Mouse (Mus musculus) myocyte (in vitro differentiated cells): ENCODE data around the gene Pold1.

Experiments used
- CEBPB ChIP-seq: IDR thresholded peaks from 2 replicates; pipeline ENCODE4 v1.6.1; 2011; ENCODE audit warnings: mild to moderate bottlenecking, moderate library complexity; ENCODE audit not compliant: poor library complexity, insufficient read depth, severe bottlenecking
- MAX ChIP-seq: IDR thresholded peaks from one replicate; pipeline ENCODE4 v1.6.1; 2011; ENCODE audit warnings: low read depth, mild to moderate bottlenecking, control low read depth
- POLR2A ChIP-seq: IDR thresholded peaks from one replicate; pipeline ENCODE4 v1.6.1; 2011; ENCODE audit warnings: low read depth, mild to moderate bottlenecking, control low read depth, moderate library complexity; ENCODE audit not compliant: insufficient read length
- POLR2AphosphoS2 ChIP-seq: IDR thresholded peaks from one replicate; pipeline ENCODE4 v1.6.1; 2011; ENCODE audit warnings: low read depth, control low read depth; ENCODE audit not compliant: insufficient read length
- TCF12 ChIP-seq: IDR thresholded peaks from one replicate; pipeline ENCODE4 v1.6.1; 2011; ENCODE audit warnings: mild to moderate bottlenecking, control low read depth; ENCODE audit not compliant: poor library complexity, insufficient read depth, severe bottlenecking
- USF1 ChIP-seq: IDR thresholded peaks from one replicate; pipeline ENCODE4 v1.6.1; 2011; ENCODE audit warnings: low read depth, mild to moderate bottlenecking, control low read depth, moderate library complexity

GRCm38 (mm10) chr7:44598336-44598735 is 49.7 kb upstream of the Pold1 start:
- TF ChIP-seq TCF12 (no peak), POLR2A (no peak), CEBPB (no peak), POLR2AphosphoS2 (no peak), MAX (no peak), USF1 (no peak)
